Mouse (Mus musculus) left cerebral cortex, postnatal 25 days (tissue): Measurements from ENCODE around the gene Scyl3. TPM values are rescaled to one million over a fixed set of nuclear protein-coding genes. Genes with fewer than 3 reads are reported as not detected.

ENCODE experiments used
- DNase-seq, 2 experiments: peaks; one replicate each; pipeline ENCODE4 v3.0.0; 2022; ENCODE audit warnings: low spot score in 2 of 2, mixed read lengths in 1 of 2
- intact Hi-C: fragments of 180-260 bp; cut with DNase I; formaldehyde crosslinking; loops from one replicate; pipeline ENCODE4 v1.15.1; 2025
- total RNA-seq, 2 experiments: library from RNA; stranded (reverse); gene quantifications; 2 replicates each; pipeline ENCODE4 v1.2.3; 2021

Gene Scyl3
- total RNA-seq, 2 experiments from 2014 or later = 20.5 to 23.8 TPM

- DNase-seq = no peak
- intact Hi-C loops = no loop called here
Measured at GRCm38 (mm10) chr1:163942056-163942455, 13.2 kb downstream of the Scyl3 start.

GRCm38 (mm10) chr1:163953396-163953795 lies 24.5 kb downstream of the Scyl3 start:
- DNase-seq = no peak
- intact Hi-C loops = no loop called here

GRCm38 (mm10) chr1:163958036-163958435 lies 29.1 kb downstream of the Scyl3 start:
- intact Hi-C loops = no loop called here
- DNase-seq = peak; percentile 18 to 76

- intact Hi-C loops = no loop called here
- no peak for DNase-seq
Measured at GRCm38 (mm10) chr1:163964008-163964689, 35.2 kb downstream of the Scyl3 start.

GRCm38 (mm10) chr1:163974471-163974870 lies 45.6 kb downstream of the Scyl3 start:
- DNase-seq = no peak
- intact Hi-C loops = no loop called here

GRCm38 (mm10) chr1:163975088-163975487 lies 46.2 kb downstream of the Scyl3 start:
- no peak for DNase-seq
- intact Hi-C loops = no loop called here

GRCm38 (mm10) chr1:163976515-163976914 lies 47.6 kb downstream of the Scyl3 start:
- intact Hi-C loops = no loop called here
- no peak for DNase-seq

- intact Hi-C loops = no loop called here
- DNase-seq = no peak
Measured at GRCm38 (mm10) chr1:163992371-163992770, 63.5 kb downstream of the Scyl3 start.

- no peak for DNase-seq
- intact Hi-C loops = loop anchor here (2.0 kb wide), 1 partner anchor 65 kb away; the partner anchor contains the start of gene Scyl3
Measured at GRCm38 (mm10) chr1:163994173-163994720, 65.3 kb downstream of the Scyl3 start.

GRCm38 (mm10) chr1:163994721-163995608 lies 66.1 kb downstream of the Scyl3 start, which contains the start of the genes BC055324 and Mettl18:
TSS of gene BC055324 (minus strand) at chr1:163994796.
TSS of gene Mettl18 (plus strand) at chr1:163994889.
- intact Hi-C loops = loop anchor here (2.0 kb wide), 1 partner anchor 66 kb away; the partner anchor contains the start of gene Scyl3
- DNase-seq = peak; percentile 88 to 92

- intact Hi-C loops = loop anchor here (2.0 kb wide), 1 partner anchor 67 kb away; the partner anchor contains the start of gene Scyl3
- no peak for DNase-seq
Measured at GRCm38 (mm10) chr1:163995609-163995913, 66.7 kb downstream of the Scyl3 start.

- intact Hi-C loops = no loop called here
- no peak for DNase-seq
Measured at GRCm38 (mm10) chr1:164001831-164002452, 73.0 kb downstream of the Scyl3 start.

GRCm38 (mm10) chr1:164004311-164004710 lies 75.4 kb downstream of the Scyl3 start:
- DNase-seq = no peak
- intact Hi-C loops = no loop called here

Other genes starting within 250 kb of the Scyl3 start
- gene Mettl11b, start 203.9 kb upstream of the Scyl3 start, total RNA-seq = 1 to 10 TPM; 3.4 to 3.9 TPM
- 100 to 1,000 TPM; 205 to 213 TPM for gene Kifap3, start 149.5 kb upstream of the Scyl3 start, total RNA-seq
- 1 to 10 TPM; 1.1 to 1.4 TPM for gene BC055324, start 65.7 kb downstream of the Scyl3 start, total RNA-seq
- gene Mettl18, start 65.8 kb downstream of the Scyl3 start, total RNA-seq = 1 to 10 TPM; 5.4 to 6.1 TPM
- gene Sele, start 119.1 kb downstream of the Scyl3 start, total RNA-seq = not detected
- under 1 TPM in 1 of 2 experiments, not detected in 1; 0.18 TPM for gene Sell, start 132.9 kb downstream of the Scyl3 start, total RNA-seq
- not detected for gene Selp, start 186.2 kb downstream of the Scyl3 start, total RNA-seq
- gene F5, start 222.7 kb downstream of the Scyl3 start, total RNA-seq = 1 to 10 TPM in 1 of 2 experiments, under 1 TPM in 1; 0.94 to 1.1 TPM